ENCODE assay signal across 9 mouse cellular contexts in genomic region chr9:70838132-70838911, GRCm38 (mm10).
DNase-seq lines count a peak whose midpoint lies in the region; ATAC-seq and TF ChIP-seq lines count a peak whose summit lies in the region.
"Had no signal": no experiment of that assay in that cellular context is flagged by ENCODE, and none has a peak within 500 bp of the region (broad histone marks: within the 10 kb centered on the region; RNA-seq: fewer than 3 reads in every experiment).

No protein-coding gene starts in this region.

- no peak for TF ChIP-seq POLR2A in bone marrow, adult 2 months (IDR thresholded peaks at IDR 0.05; ENCODE audit: borderline replicate concordance, control insufficient read depth, low read depth, low read length)
- no peak for TF ChIP-seq POLR2A in small intestine, adult 2 months (IDR thresholded peaks at IDR 0.05; ENCODE audit: low read depth, low read length)

- TF ChIP-seq CTCF in bone marrow, adult 2 months (IDR thresholded peaks at IDR 0.05; ENCODE audit: control insufficient read depth, insufficient read depth, low read length) = no peak
- no peak for TF ChIP-seq CTCF in small intestine, adult 2 months (IDR thresholded peaks at IDR 0.05; ENCODE audit: extremely low read depth, insufficient read length, insufficient replicate concordance, low read depth, low read length)

- H3K27ac ChIP-seq in bone marrow, adult 2 months (ENCODE audit: control insufficient read depth, insufficient read depth, low read depth, low read length, poor library complexity) = peak overlapping the region; percentile 67
- H3K27ac ChIP-seq in liver, embryonic 12.5 days = peak overlapping the region; percentile 100
- peak overlapping the region; percentile 26; the same call in 1 of the 2 replicates for H3K27ac ChIP-seq in small intestine, adult 2 months (ENCODE audit: insufficient read depth, low read depth, low read length)

- H3K4me3 ChIP-seq in bone marrow, adult 2 months (replicated peaks; ENCODE audit: control insufficient read depth, low read depth, low read length) = no peak overlapping the region
- no peak overlapping the region for H3K4me3 ChIP-seq in liver, embryonic 12.5 days
- no peak overlapping the region for H3K4me3 ChIP-seq in small intestine, adult 2 months (ENCODE audit: low read depth, low read length)

- H3K27me3 ChIP-seq in liver, embryonic 12.5 days (replicated peaks) = no peaks in the 10 kb centered on the region
- no peaks in the 10 kb centered on the region for H3K27me3 ChIP-seq in small intestine, adult 2 months (ENCODE audit: control insufficient read depth, insufficient read depth, low read length)

- 24% methylated on average over 10 of the region's 10 CpGs for WGBS in bone marrow, adult 2 months
- 38% methylated on average over 10 of the region's 10 CpGs for WGBS in liver, embryonic 12.5 days (ENCODE audit: insufficient replicate concordance)
- WGBS in small intestine, adult 2 months = 79% methylated on average over 10 of the region's 10 CpGs

- peaks cover 29% of the 10 kb centered on the region for H3K4me1 ChIP-seq in bone marrow, adult 2 months (ENCODE audit: control insufficient read depth, insufficient read depth, low read length)
- peaks cover 100% of the 10 kb centered on the region for H3K4me1 ChIP-seq in liver, embryonic 12.5 days
- H3K4me1 ChIP-seq in small intestine, adult 2 months (ENCODE audit: control insufficient read depth, insufficient read depth, insufficient read length, low read length) = peaks cover 44% of the 10 kb centered on the region

- no peak for ATAC-seq in liver, embryonic 12.5 days
- ATAC-seq: hindbrain, embryonic 16.5 days had no signal

- no peaks in the 10 kb centered on the region for H3K36me3 ChIP-seq in liver, embryonic 12.5 days
- H3K36me3 ChIP-seq in small intestine, adult 2 months (ENCODE audit: control insufficient read depth, insufficient read depth, low read length) = no peaks in the 10 kb centered on the region

- no peaks in the 10 kb centered on the region for H3K9me3 ChIP-seq in liver, embryonic 12.5 days (replicated peaks)

- H3K9ac ChIP-seq in liver, embryonic 12.5 days = peak overlapping the region; percentile 63

- DNase-seq in layer of hippocampus, adult 11-12 months (ENCODE audit: low spot score) = peak; percentile 48
- no peak for DNase-seq in layer of hippocampus, adult 18-20 months (ENCODE audit: low spot score in 2 of 2)
- no peak for DNase-seq in Muller cell, postnatal 12 days (ENCODE audit: inconsistent ontology term)
- DNase-seq in cerebellum, adult 11 months = no peak
- no peak for DNase-seq in adrenal gland, postnatal 10 days

- 0 out of 2 replicates have a peak overlapping the region, but pooled peaks have one; percentile 1 for H3K4me2 ChIP-seq in liver, embryonic 12.5 days

Comparison
In these comparisons a context has a peak if more than half of its experiments do, and no peak if none do; other contexts are left out.
1. H3K27ac ChIP-seq: peak in every context shown above with its lines; median percentile 100 in liver, embryonic 12.5 days; 67 in bone marrow, adult 2 months; 26 in small intestine, adult 2 months.